Mouse (Mus musculus): ENCODE data around the gene Smyd4. TPM values are rescaled to one million over a fixed set of nuclear protein-coding genes. Genes with fewer than 3 reads are reported as not detected.
"Not testable (repeated sequence)": the region's sequence is repeated elsewhere in the genome, so short reads cannot be mapped to it uniquely, and the experiment has no call there.

Smyd4 gene
- polyA plus RNA-seq, 1 experiment from 2014 or later, result 12.0 TPM

GRCm38 (mm10) chr11:75351225-75351624 lies 3.0 kb downstream of the Smyd4 start:
- Histone ChIP-seq H3K4me1 (ENCODE audit: control insufficient read depth, insufficient read depth, low read length) (0 out of 2 replicates have a peak, but pooled peaks cover 6% of the 10 kb centered on the region), H3K27ac (replicated peaks; ENCODE audit: low read depth, low read length) (no peak overlapping the region), H3K27me3 (ENCODE audit: control insufficient read depth, insufficient read depth, low read length) (no peaks in the 10 kb centered on the region), H3K4me2 (ENCODE audit: low read length) (no peak overlapping the region), H3K36me3 (ENCODE audit: control insufficient read depth, insufficient read depth, low read length) (no peaks in the 10 kb centered on the region), H3K4me3 (replicated peaks; ENCODE audit: low read depth, low read length) (no peak overlapping the region), H3K9me3 (ENCODE audit: control insufficient read depth, low read length) (no peaks in the 10 kb centered on the region), H3K9ac (replicated peaks; ENCODE audit: low read length) (no peak overlapping the region)
- ATAC-seq (ENCODE audit: low FRiP score, low TSS enrichment), result no peak
- no peak for DNase-seq

GRCm38 (mm10) chr11:75355475-75355874 lies 7.2 kb downstream of the Smyd4 start:
- DNase-seq, result no peak
- 98% methylated on average over 1 of the region's 1 CpGs for WGBS
- Histone ChIP-seq H3K27me3 (ENCODE audit: control insufficient read depth, insufficient read depth, low read length) (no peaks in the 10 kb centered on the region), H3K4me3 (replicated peaks; ENCODE audit: low read depth, low read length) (no peak overlapping the region), H3K36me3 (ENCODE audit: control insufficient read depth, insufficient read depth, low read length) (no peaks in the 10 kb centered on the region), H3K27ac (replicated peaks; ENCODE audit: low read depth, low read length) (no peak overlapping the region), H3K9ac (replicated peaks; ENCODE audit: low read length) (no peak overlapping the region), H3K4me1 (ENCODE audit: control insufficient read depth, insufficient read depth, low read length) (no peaks in the 10 kb centered on the region), H3K9me3 (ENCODE audit: control insufficient read depth, low read length) (no peaks in the 10 kb centered on the region), H3K4me2 (ENCODE audit: low read length) (no peak overlapping the region)
- ATAC-seq (ENCODE audit: low FRiP score, low TSS enrichment), result no peak

- DNase-seq (no peak), ATAC-seq (ENCODE audit: low FRiP score, low TSS enrichment) (no peak)
- no peak overlapping the region for H3K27ac ChIP-seq (replicated peaks; ENCODE audit: low read depth, low read length)
- 92% methylated on average over 1 of the region's 1 CpGs for WGBS
- no peaks in the 10 kb centered on the region for H3K9me3 ChIP-seq (ENCODE audit: control insufficient read depth, low read length)
- no peaks in the 10 kb centered on the region for H3K36me3 ChIP-seq (ENCODE audit: control insufficient read depth, insufficient read depth, low read length)
- no peak overlapping the region for H3K9ac ChIP-seq (replicated peaks; ENCODE audit: low read length)
- H3K4me1 ChIP-seq (ENCODE audit: control insufficient read depth, insufficient read depth, low read length), result no peaks in the 10 kb centered on the region
- H3K4me3 ChIP-seq (replicated peaks; ENCODE audit: low read depth, low read length), result no peak overlapping the region
- H3K4me2 ChIP-seq (ENCODE audit: low read length), result no peak overlapping the region
- no peaks in the 10 kb centered on the region for H3K27me3 ChIP-seq (ENCODE audit: control insufficient read depth, insufficient read depth, low read length)
Observed at GRCm38 (mm10) chr11:75377125-75377524, 28.9 kb downstream of the Smyd4 start.

GRCm38 (mm10) chr11:75378786-75379185 lies 30.6 kb downstream of the Smyd4 start:
- not testable (repeated sequence) for ATAC-seq (ENCODE audit: low FRiP score, low TSS enrichment); H3K27me3 ChIP-seq (ENCODE audit: control insufficient read depth, insufficient read depth, low read length); H3K27ac ChIP-seq (replicated peaks; ENCODE audit: low read depth, low read length); H3K9ac ChIP-seq (replicated peaks; ENCODE audit: low read length); H3K4me3 ChIP-seq (replicated peaks; ENCODE audit: low read depth, low read length); H3K9me3 ChIP-seq (ENCODE audit: control insufficient read depth, low read length); DNase-seq; H3K4me1 ChIP-seq (ENCODE audit: control insufficient read depth, insufficient read depth, low read length); H3K36me3 ChIP-seq (ENCODE audit: control insufficient read depth, insufficient read depth, low read length); H3K4me2 ChIP-seq (ENCODE audit: low read length)
- WGBS, result 91% methylated on average over 2 of the region's 2 CpGs

GRCm38 (mm10) chr11:75383529-75383928 lies 35.3 kb downstream of the Smyd4 start:
- DNase-seq; H3K27ac ChIP-seq (replicated peaks; ENCODE audit: low read depth, low read length); H3K27me3 ChIP-seq (ENCODE audit: control insufficient read depth, insufficient read depth, low read length); H3K4me1 ChIP-seq (ENCODE audit: control insufficient read depth, insufficient read depth, low read length); H3K4me2 ChIP-seq (ENCODE audit: low read length); H3K36me3 ChIP-seq (ENCODE audit: control insufficient read depth, insufficient read depth, low read length); ATAC-seq (ENCODE audit: low FRiP score, low TSS enrichment); H3K9me3 ChIP-seq (ENCODE audit: control insufficient read depth, low read length); H3K4me3 ChIP-seq (replicated peaks; ENCODE audit: low read depth, low read length); H3K9ac ChIP-seq (replicated peaks; ENCODE audit: low read length): not testable (repeated sequence)
- WGBS, result 55% methylated on average over 3 of the region's 3 CpGs

DNA sequence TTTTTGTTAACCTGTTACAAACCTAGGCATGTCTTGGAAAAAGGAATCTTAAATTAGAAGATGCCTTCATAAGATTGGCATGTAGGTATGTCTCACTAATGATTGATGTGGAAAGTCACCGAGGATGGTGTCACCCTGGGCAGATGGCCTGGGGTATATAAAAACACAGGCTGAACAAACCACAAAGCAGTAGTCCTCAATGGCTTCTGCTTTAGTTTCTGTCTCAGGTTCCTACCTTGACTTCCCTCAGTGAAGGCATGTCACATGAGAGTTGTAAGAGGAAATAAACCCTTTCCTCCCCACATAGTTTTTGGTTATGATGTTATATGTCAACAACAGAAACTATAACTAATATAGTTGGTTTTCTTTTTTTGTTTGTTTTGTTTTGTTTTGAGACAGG lies 47.4 kb downstream of the Smyd4 start:
- no peak for DNase-seq
- Histone ChIP-seq H3K4me2 (ENCODE audit: low read length) (no peak overlapping the region), H3K36me3 (ENCODE audit: control insufficient read depth, insufficient read depth, low read length) (no peaks in the 10 kb centered on the region), H3K4me3 (replicated peaks; ENCODE audit: low read depth, low read length) (no peak overlapping the region), H3K4me1 (ENCODE audit: control insufficient read depth, insufficient read depth, low read length) (no peaks in the 10 kb centered on the region), H3K9me3 (ENCODE audit: control insufficient read depth, low read length) (no peaks in the 10 kb centered on the region), H3K9ac (replicated peaks; ENCODE audit: low read length) (no peak overlapping the region), H3K27ac (replicated peaks; ENCODE audit: low read depth, low read length) (no peak overlapping the region), H3K27me3 (ENCODE audit: control insufficient read depth, insufficient read depth, low read length) (no peaks in the 10 kb centered on the region)
- no peak for ATAC-seq (ENCODE audit: low FRiP score, low TSS enrichment)
- WGBS, result 90% methylated on average over 1 of the region's 1 CpGs

- DNase-seq (no peak), ATAC-seq (ENCODE audit: low FRiP score, low TSS enrichment) (no peak)
- no peaks in the 10 kb centered on the region for H3K9me3 ChIP-seq (ENCODE audit: control insufficient read depth, low read length)
- H3K4me2 ChIP-seq (ENCODE audit: low read length), result no peak overlapping the region
- H3K9ac ChIP-seq (replicated peaks; ENCODE audit: low read length), result no peak overlapping the region
- H3K4me1 ChIP-seq (ENCODE audit: control insufficient read depth, insufficient read depth, low read length), result no peaks in the 10 kb centered on the region
- H3K36me3 ChIP-seq (ENCODE audit: control insufficient read depth, insufficient read depth, low read length), result 0 out of 2 replicates have a peak, but pooled peaks cover 3% of the 10 kb centered on the region
- H3K27me3 ChIP-seq (ENCODE audit: control insufficient read depth, insufficient read depth, low read length), result no peaks in the 10 kb centered on the region
- no peak overlapping the region for H3K4me3 ChIP-seq (replicated peaks; ENCODE audit: low read depth, low read length)
- WGBS, result 83% methylated on average over 7 of the region's 7 CpGs
- no peak overlapping the region for H3K27ac ChIP-seq (replicated peaks; ENCODE audit: low read depth, low read length)
Observed at GRCm38 (mm10) chr11:75397452-75397851, 49.2 kb downstream of the Smyd4 start.

- DNase-seq (no peak), ATAC-seq (ENCODE audit: low FRiP score, low TSS enrichment) (no peak)
- Histone ChIP-seq H3K9ac (replicated peaks; ENCODE audit: low read length) (no peak overlapping the region), H3K9me3 (ENCODE audit: control insufficient read depth, low read length) (no peaks in the 10 kb centered on the region), H3K4me2 (ENCODE audit: low read length) (no peak overlapping the region), H3K27ac (replicated peaks; ENCODE audit: low read depth, low read length) (no peak overlapping the region), H3K4me1 (ENCODE audit: control insufficient read depth, insufficient read depth, low read length) (no peaks in the 10 kb centered on the region), H3K27me3 (ENCODE audit: control insufficient read depth, insufficient read depth, low read length) (no peaks in the 10 kb centered on the region), H3K4me3 (replicated peaks; ENCODE audit: low read depth, low read length) (no peak overlapping the region), H3K36me3 (ENCODE audit: control insufficient read depth, insufficient read depth, low read length) (0 out of 2 replicates have a peak, but pooled peaks cover 3% of the 10 kb centered on the region)
- WGBS, result 87% methylated on average over 11 of the region's 11 CpGs
Observed at GRCm38 (mm10) chr11:75399411-75399841, 51.2 kb downstream of the Smyd4 start.

DNA sequence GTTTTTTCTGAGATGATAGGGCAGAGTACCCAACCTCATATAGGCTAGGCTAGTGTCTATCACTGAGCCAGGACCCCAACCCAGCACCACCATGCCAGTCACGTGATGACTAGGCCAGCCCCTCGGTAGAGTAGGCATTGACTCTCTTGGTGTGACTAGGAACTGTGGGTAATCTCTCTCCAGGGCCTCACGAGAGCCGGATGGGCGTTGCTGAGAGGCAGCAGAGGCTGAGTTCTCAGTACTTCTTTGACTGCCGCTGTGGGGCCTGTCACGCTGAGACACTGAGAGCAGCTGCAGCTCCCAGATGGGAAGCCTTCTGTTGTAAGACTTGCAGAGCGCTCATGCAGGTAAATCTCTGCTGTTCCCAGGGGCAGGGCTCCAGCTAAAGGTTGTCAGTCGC lies 51.9 kb downstream of the Smyd4 start:
- DNase-seq (no peak), ATAC-seq (ENCODE audit: low FRiP score, low TSS enrichment) (no peak)
- no peaks in the 10 kb centered on the region for H3K9me3 ChIP-seq (ENCODE audit: control insufficient read depth, low read length)
- WGBS, result 46% methylated on average over 9 of the region's 9 CpGs
- no peak overlapping the region for H3K27ac ChIP-seq (replicated peaks; ENCODE audit: low read depth, low read length)
- 0 out of 2 replicates have a peak, but pooled peaks cover 3% of the 10 kb centered on the region for H3K36me3 ChIP-seq (ENCODE audit: control insufficient read depth, insufficient read depth, low read length)
- H3K4me2 ChIP-seq (ENCODE audit: low read length), result no peak overlapping the region
- no peak overlapping the region for H3K9ac ChIP-seq (replicated peaks; ENCODE audit: low read length)
- no peaks in the 10 kb centered on the region for H3K27me3 ChIP-seq (ENCODE audit: control insufficient read depth, insufficient read depth, low read length)
- H3K4me1 ChIP-seq (ENCODE audit: control insufficient read depth, insufficient read depth, low read length), result no peaks in the 10 kb centered on the region
- no peak overlapping the region for H3K4me3 ChIP-seq (replicated peaks; ENCODE audit: low read depth, low read length)

Data from midbrain, embryonic 14.5 days (tissue).